Mouse (Mus musculus) neural tube, embryonic 14.5 days (tissue): ENCODE measurements around the gene Stk39. TPM values are rescaled to one million over a fixed set of nuclear protein-coding genes. Genes with fewer than 3 reads are reported as not detected.
A peak's percentile ranks its signal among the peaks of the same experiment; 100 is the strongest.

Source experiments
- ATAC-seq: fragments of 200-750 bp; cut with Nextera tagmentation; 2 replicates; pipeline ENCODE4 v1.8.0; 2017; ENCODE audit warnings: low read depth, mild to moderate bottlenecking, moderate TSS enrichment, moderate library complexity
- H3K27ac ChIP-seq: fragments of 300-500 bp; sonication (generic); 2 replicates; pipeline ENCODE4 v1.5.1; 2014; ENCODE audit warnings: low read depth, mild to moderate bottlenecking, control low read depth, low read length, moderate library complexity, mixed read lengths
- H3K27me3 ChIP-seq: fragments of 300-500 bp; sonication (generic); 2 replicates; pipeline ENCODE4 v1.6.1; 2014; ENCODE audit warnings: low read length; ENCODE audit not compliant: control insufficient read depth, insufficient read depth
- H3K36me3 ChIP-seq: fragments of 300-500 bp; sonication (generic); 2 replicates; pipeline ENCODE4 v1.6.1; 2014; ENCODE audit warnings: low read length, mixed read lengths; ENCODE audit not compliant: control insufficient read depth, insufficient read depth
- H3K4me1 ChIP-seq: fragments of 300-500 bp; sonication (generic); 2 replicates; pipeline ENCODE4 v1.6.1; 2014; ENCODE audit warnings: low read length; ENCODE audit not compliant: control insufficient read depth, insufficient read depth
- H3K4me2 ChIP-seq: fragments of 300-500 bp; sonication (generic); 2 replicates; pipeline ENCODE4 v1.6.1; 2014; ENCODE audit warnings: mild to moderate bottlenecking, low read depth, low read length, control low read depth
- H3K4me3 ChIP-seq: fragments of 300-500 bp; sonication (generic); 2 replicates; pipeline ENCODE4 v1.5.1; 2014; ENCODE audit warnings: low read depth, low read length, control low read depth, mixed read lengths
- H3K9ac ChIP-seq: fragments of 300-500 bp; sonication (generic); replicated peaks from 2 replicates; pipeline ENCODE4 v1.6.1; 2014; ENCODE audit warnings: low read depth, mild to moderate bottlenecking, control low read depth, low read length, mixed read lengths
- H3K9me3 ChIP-seq: fragments of 300-500 bp; sonication (generic); 2 replicates; pipeline ENCODE4 v1.6.1; 2016; ENCODE audit warnings: low read length; ENCODE audit not compliant: control insufficient read depth
- WGBS: fragments of 180-500 bp; shearing (Covaris S2); extraction: QIAGEN DNeasy Blood & Tissue Kit; methylation state at CpG from one replicate; pipeline ENCODE4 v1.1.7; 2014; 5-methylcytosine and 5-hydroxymethylcytosine counted together
- polyA plus RNA-seq: library from polyadenylated mRNA; unstranded; fragments of >200 nt; fragmentation: Nextera tagmentation; extraction: Ambion mirVana; gene quantifications from 2 replicates; pipeline ENCODE4 v1.2.1, GENCODE M21; 2014

Stk39 gene
- polyA plus RNA-seq, 1 experiment from 2014 or later, result 37.0 TPM

DNA sequence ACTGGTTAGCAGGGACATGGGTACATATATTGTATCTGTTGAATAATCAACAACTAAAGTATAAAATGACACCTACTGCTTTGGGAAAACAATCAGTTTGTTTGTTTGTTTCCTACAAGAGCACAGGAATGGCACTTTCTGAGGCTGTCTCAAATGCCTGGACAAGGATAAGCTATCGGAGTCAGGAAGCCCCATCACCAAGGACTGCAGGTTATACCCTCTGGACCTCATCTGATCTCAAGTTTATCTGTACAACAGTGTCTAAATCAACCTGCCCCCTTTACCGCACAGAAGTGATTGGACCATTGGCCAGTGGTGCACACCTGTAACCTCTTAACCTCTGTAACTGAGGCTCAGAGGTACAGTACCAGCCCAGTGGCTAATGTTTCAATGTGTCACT is 211.2 kb downstream of the Stk39 start:
- no peaks in the 10 kb centered on the region for H3K4me1 ChIP-seq
- WGBS, result 93% methylated on average over 2 of the region's 2 CpGs
- no peak overlapping the region for H3K27ac ChIP-seq
- no peak overlapping the region for H3K4me3 ChIP-seq
- no peak overlapping the region for H3K4me2 ChIP-seq
- H3K36me3 ChIP-seq, result no peaks in the 10 kb centered on the region
- H3K9me3 ChIP-seq, result no peaks in the 10 kb centered on the region
- H3K27me3 ChIP-seq, result no peaks in the 10 kb centered on the region
- ATAC-seq, result no peak
- no peak overlapping the region for H3K9ac ChIP-seq

DNA sequence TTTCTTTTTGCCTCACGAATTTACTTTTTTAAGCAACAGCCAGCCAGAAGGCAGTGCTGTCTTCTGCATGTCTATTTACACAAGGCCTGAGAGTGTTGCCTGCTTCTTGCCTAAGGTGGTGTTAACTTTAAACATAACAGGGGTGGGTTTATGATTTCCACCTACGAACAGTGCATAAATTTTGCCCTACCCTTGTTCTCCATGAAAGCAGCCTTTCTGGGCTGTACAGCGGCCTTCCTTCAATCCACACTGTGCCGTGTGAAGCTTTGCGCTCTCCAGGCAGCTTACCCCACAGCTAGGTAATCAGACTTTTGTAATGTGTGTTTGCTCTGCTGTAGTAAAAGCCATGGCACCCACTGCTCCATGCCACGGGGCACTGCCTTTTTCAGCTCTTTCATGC is 214.5 kb downstream of the Stk39 start:
- Histone ChIP-seq H3K4me2 (no peak overlapping the region), H3K9ac (no peak overlapping the region), H3K27me3 (no peaks in the 10 kb centered on the region), H3K27ac (no peak overlapping the region), H3K9me3 (no peaks in the 10 kb centered on the region), H3K4me3 (no peak overlapping the region), H3K4me1 (no peaks in the 10 kb centered on the region), H3K36me3 (no peaks in the 10 kb centered on the region)
- 70% methylated on average over 6 of the region's 6 CpGs for WGBS
- ATAC-seq, result no peak

DNA sequence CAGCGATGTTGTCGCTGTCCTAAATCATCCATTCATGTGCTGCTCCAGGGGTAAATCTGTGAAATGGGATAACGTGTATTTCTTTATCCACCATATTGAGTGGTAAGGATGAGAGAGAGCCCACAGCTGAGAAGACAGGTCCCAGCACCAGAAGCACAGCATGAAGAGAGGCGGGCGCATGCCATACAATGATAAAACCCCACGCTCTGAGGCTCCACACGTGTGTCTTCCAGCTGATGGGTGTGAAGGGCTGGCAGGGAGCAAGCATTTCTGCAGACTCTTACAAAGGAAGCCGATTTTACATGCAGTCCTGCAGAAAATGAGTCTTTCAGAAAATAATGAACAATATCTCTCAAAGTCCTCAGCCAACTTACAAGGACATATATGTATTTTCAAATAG is 215.6 kb downstream of the Stk39 start:
- Histone ChIP-seq H3K4me2 (no peak overlapping the region), H3K9ac (no peak overlapping the region), H3K36me3 (no peaks in the 10 kb centered on the region), H3K4me1 (no peaks in the 10 kb centered on the region), H3K27ac (no peak overlapping the region), H3K27me3 (no peaks in the 10 kb centered on the region), H3K4me3 (no peak overlapping the region), H3K9me3 (no peaks in the 10 kb centered on the region)
- 86% methylated on average over 8 of the region's 8 CpGs for WGBS
- no peak for ATAC-seq

DNA sequence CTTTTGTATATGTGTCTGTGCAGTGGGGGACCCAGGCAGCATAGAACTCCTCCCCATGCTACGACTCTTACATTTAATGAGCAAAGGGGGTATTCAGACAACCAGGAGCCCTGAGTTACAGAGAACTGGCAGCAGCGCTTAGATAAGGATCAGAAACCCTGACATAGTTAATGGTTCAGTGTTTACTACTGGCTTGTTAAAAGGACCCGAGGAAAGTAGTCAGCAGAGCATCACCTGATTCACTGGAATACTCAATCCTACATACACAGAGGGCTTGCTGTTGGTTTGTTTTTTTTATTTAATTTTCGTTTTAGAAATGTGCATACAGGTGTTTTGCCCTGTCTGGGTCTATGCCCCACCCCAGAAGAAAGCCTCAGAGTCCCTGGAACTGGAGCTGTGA is 217.3 kb downstream of the Stk39 start:
- Histone ChIP-seq H3K9me3 (no peaks in the 10 kb centered on the region), H3K36me3 (no peaks in the 10 kb centered on the region), H3K4me2 (no peak overlapping the region), H3K4me1 (no peaks in the 10 kb centered on the region), H3K27ac (no peak overlapping the region), H3K27me3 (no peaks in the 10 kb centered on the region), H3K4me3 (no peak overlapping the region), H3K9ac (no peak overlapping the region)
- no peak for ATAC-seq
- WGBS, result 82% methylated on average over 4 of the region's 4 CpGs

DNA sequence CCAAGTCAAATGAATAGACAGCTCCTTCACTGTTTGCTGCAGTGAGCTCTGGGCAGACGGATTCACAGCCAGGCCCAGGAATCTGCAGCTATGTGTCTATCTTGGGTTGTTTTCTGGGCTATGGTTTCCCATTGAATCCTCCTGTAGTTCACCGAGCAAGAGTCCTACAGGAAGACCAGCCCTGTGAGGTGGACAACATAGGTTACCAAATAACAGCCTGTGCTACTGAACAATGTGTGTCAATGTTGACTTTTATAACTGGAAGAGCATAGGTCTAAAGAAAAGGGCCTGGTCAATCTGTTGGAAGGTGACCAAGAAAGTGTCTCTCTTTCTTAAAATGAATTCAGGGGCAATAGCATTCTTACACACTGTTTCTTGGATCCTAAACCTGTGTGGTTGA is 218.8 kb downstream of the Stk39 start:
- WGBS, result 92% methylated on average over 2 of the region's 2 CpGs
- no peak overlapping the region for H3K4me3 ChIP-seq
- H3K27me3 ChIP-seq, result no peaks in the 10 kb centered on the region
- no peak for ATAC-seq
- H3K36me3 ChIP-seq, result no peaks in the 10 kb centered on the region
- no peaks in the 10 kb centered on the region for H3K4me1 ChIP-seq
- H3K4me2 ChIP-seq, result no peak overlapping the region
- H3K9ac ChIP-seq, result no peak overlapping the region
- no peaks in the 10 kb centered on the region for H3K9me3 ChIP-seq
- H3K27ac ChIP-seq, result no peak overlapping the region

DNA sequence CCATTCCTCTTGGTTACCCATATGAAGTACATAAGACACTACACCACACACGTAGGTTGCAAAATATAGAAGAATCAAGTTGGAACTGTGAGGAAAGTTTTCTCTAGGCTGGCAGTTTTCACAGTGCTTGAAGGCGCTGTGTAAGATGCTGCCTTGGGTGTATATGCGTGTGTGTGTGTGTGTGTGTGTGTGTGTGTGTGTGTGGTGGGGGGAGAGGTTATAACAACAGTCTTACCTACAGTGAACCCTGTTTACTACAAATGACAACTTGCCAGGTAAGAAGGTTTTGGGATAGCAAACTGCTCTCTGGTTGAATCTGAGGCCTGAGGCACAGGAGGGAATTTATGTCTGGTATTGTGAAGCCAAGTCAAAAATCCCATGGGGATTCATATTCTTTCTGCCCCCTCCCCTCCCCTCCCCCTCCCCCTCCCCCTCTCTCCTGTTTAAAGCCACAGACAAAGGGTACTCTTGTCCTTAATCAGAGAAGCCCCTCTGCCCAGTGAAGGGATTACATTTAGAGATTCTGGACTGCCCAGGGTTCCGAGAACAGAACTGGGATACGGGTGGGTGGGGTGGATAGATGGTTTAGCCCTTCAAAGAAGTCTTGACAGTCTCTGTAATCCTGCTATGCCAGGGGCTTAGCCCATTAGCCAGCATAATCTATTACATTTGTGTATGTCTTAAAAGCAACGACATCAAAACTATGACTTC is 219.9 kb downstream of the Stk39 start:
- Histone ChIP-seq H3K9me3 (no peaks in the 10 kb centered on the region), H3K4me1 (no peaks in the 10 kb centered on the region), H3K4me2 (no peak overlapping the region), H3K27me3 (no peaks in the 10 kb centered on the region), H3K36me3 (no peaks in the 10 kb centered on the region), H3K9ac (no peak overlapping the region), H3K4me3 (no peak overlapping the region), H3K27ac (no peak overlapping the region)
- WGBS, result 84% methylated on average over 6 of the region's 6 CpGs
- ATAC-seq, result no peak

DNA sequence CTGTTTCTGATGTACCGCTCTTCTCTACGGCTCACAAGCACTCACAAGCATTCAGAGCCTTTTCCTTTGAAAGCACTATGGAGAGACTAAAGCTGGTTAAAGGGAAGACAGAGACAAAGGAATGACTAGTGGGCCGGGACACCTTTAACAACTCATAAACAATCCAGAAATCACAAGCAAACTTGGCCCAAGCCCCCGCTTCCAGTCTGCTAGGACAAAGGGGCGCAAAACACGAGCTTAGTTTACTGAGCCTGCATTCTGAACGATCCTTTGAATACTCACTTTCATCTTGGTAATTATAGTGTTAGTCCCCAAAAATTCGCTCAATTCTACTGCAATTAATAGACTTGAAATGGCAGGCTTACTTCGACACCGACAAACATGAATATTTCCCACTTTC is 221.2 kb downstream of the Stk39 start:
- H3K4me1 ChIP-seq, result peaks cover 4% of the 10 kb centered on the region; the same call in 1 of the 2 replicates
- H3K36me3 ChIP-seq, result no peaks in the 10 kb centered on the region
- ATAC-seq, result no peak
- H3K27ac ChIP-seq, result no peak overlapping the region
- no peaks in the 10 kb centered on the region for H3K27me3 ChIP-seq
- 75% methylated on average over 10 of the region's 10 CpGs for WGBS
- no peak overlapping the region for H3K4me2 ChIP-seq
- no peaks in the 10 kb centered on the region for H3K9me3 ChIP-seq
- H3K9ac ChIP-seq, result no peak overlapping the region
- H3K4me3 ChIP-seq, result no peak overlapping the region

DNA sequence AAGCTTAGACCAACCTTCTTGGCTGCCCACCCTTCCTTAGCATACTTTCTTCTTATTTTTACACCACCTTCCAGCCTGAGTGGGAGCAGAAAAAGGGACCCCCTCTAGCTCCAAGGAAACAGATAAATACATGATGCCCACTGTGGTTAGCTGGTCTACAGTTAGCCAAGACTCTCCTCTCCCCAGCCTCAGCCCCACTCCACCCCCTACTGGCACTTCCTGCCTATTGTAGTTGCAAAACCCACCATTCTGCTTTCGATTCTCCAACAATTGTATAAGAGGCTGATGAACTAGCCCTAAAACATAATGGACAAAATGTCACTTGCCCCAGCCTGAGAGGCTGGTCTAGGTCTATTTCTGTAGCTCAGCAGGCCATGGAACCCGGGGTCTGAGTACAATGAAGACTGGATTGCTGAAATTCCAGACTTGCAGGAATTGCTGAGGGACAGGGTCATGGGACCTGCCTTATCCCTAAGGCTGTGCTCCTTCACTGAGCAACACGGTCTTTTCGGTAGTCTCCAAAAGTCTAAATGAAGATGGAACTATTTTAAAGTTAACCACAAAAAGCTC is 222.1 kb downstream of the Stk39 start:
- no peak overlapping the region for H3K27ac ChIP-seq
- H3K36me3 ChIP-seq, result no peaks in the 10 kb centered on the region
- no peaks in the 10 kb centered on the region for H3K9me3 ChIP-seq
- H3K27me3 ChIP-seq, result no peaks in the 10 kb centered on the region
- no peak overlapping the region for H3K4me2 ChIP-seq
- no peak overlapping the region for H3K9ac ChIP-seq
- WGBS, result 66% methylated on average over 4 of the region's 4 CpGs
- peaks cover 5% of the 10 kb centered on the region; the same call in 1 of the 2 replicates for H3K4me1 ChIP-seq
- H3K4me3 ChIP-seq, result no peak overlapping the region
- no peak for ATAC-seq

DNA sequence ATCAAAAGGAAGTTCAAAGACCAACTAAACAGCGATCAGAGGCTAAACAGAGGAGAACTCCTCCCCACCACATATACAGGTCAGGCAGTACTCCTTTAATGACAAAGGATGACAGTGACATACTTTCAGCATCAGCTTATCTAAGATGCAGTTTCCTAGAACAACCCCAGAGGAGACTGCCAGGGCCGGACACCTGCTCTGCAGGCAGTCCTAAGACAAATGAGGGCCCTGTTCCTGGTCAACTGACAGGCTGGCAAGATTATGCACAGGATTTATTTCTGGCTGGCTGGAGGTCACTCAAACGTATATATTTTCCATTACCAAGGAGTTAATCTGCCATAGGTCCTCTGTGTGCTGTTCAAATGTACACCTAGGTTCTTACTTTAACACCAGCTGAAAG is 225.8 kb downstream of the Stk39 start:
- WGBS, result 39% methylated on average over 3 of the region's 3 CpGs
- no peaks in the 10 kb centered on the region for H3K9me3 ChIP-seq
- H3K36me3 ChIP-seq, result no peaks in the 10 kb centered on the region
- H3K4me1 ChIP-seq, result peaks cover 5% of the 10 kb centered on the region; the same call in 1 of the 2 replicates
- no peak overlapping the region for H3K4me2 ChIP-seq
- no peak overlapping the region for H3K4me3 ChIP-seq
- H3K27ac ChIP-seq, result no peak overlapping the region
- H3K9ac ChIP-seq, result no peak overlapping the region
- H3K27me3 ChIP-seq, result no peaks in the 10 kb centered on the region
- ATAC-seq, result peak; percentile 22; the same call in 1 of the 2 replicates
